Mouse (Mus musculus) G1E (cell line): Measurements from ENCODE around the gene Nckap5l.

ENCODE experiments used
- CTCF ChIP-seq: IDR thresholded peaks from 2 replicates; pipeline ENCODE4 v1.5.1; 2012; ENCODE audit warnings: low read depth, low read length, inconsistent platforms, mixed read lengths
- GATA1 ChIP-seq: IDR thresholded peaks from 2 replicates; pipeline ENCODE4 v1.6.1; 2012; ENCODE audit warnings: borderline replicate concordance, low read length, inconsistent platforms, mixed read lengths
- TAL1 ChIP-seq: conservative IDR thresholded peaks from 2 replicates; pipeline ENCODE4 v1.6.1; 2012; ENCODE audit warnings: low read depth, low read length, inconsistent platforms, mixed read lengths

DNA sequence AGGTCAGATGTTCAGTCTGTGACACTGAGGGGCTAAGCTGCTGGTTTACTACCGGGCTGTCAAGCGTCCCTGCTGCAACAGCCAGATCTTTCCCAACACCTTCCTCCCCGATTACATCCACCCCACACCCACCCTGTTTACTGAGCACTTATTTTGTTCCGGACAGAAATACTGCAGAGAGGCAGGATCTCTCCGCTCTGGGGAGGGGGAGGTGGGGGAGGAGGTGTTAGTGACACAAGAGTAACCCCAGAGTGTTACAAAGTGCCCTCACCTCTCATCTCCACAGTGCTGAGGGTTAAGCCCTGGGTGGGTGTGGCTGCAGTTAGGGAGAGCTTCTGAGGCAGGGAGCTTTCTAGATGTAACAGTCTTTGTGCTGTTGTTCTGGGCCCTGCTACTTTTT is 42.8 kb upstream of the Nckap5l start:
- TF ChIP-seq TAL1 = no peak
- no peak for TF ChIP-seq CTCF
- no peak for TF ChIP-seq GATA1
